Mouse (Mus musculus): ENCODE data around the gene Rapgef4.
A peak's percentile ranks its signal among the peaks of the same experiment; 100 is the strongest.

Gene Rapgef4

DNA sequence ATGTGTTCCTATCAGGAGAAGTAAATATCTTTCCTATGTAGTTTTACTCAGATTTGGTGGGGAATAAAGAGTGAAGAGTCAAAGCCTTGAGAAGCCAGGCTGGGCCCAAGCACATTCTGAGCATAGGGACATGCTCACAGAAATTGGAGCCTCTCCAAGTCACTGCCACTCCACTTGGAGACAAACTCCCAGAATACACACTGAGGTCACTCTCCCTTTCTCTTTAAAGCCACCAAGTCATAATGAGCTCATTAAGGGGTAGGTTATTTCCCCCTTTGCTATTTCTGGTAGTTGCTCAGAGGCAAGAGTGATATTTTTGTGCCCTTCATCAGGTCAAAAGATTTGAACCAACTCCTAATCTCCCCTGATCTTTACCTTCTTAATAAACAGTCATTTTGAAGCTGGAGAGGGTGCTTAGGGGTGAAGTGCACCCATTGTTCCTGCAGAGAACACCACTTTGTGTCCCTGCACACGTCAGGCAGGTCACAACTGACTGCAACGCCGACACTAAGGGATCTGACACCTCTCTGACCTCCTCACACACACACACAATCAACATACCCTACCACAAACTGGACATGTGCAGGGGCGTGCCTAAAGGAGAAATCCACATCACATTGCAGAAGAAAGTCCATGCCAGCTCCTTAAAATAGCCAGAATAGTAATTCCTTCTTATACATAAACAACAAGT lies 288.8 kb downstream of the Rapgef4 start:
- no peak for DNase-seq (ENCODE audit: low read depth, low spot score)

- no peak for DNase-seq (ENCODE audit: low read depth, low spot score)
Measured at GRCm38 (mm10) chr2:72278247-72278873, 297.3 kb downstream of the Rapgef4 start.

DNA sequence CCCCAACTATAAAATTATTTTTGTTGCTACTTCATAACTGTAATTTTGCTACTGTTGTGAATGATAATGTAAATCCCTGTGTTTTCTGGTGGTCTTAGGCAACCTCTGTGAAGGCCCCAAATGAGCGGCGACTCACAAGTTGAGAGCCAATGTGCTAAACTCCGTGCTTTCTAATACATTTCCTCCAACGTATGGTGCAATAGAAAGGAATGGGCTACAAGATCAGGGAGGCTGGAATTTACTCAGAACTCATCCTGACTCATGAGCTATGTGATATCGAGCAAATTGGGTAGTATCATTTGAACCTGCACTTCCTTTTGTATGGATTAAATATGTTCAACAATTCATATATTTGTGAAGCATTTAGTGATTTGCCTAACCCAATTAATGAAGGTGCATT lies 299.5 kb downstream of the Rapgef4 start:
- DNase-seq (ENCODE audit: low read depth, low spot score) = no peak

GRCm38 (mm10) chr2:72281971-72282370 lies 300.9 kb downstream of the Rapgef4 start:
- DNase-seq (ENCODE audit: low read depth, low spot score) = peak; percentile 74

- DNase-seq (ENCODE audit: low read depth, low spot score) = peak; percentile 50
Measured at GRCm38 (mm10) chr2:72282733-72283132, 301.7 kb downstream of the Rapgef4 start.

DNA sequence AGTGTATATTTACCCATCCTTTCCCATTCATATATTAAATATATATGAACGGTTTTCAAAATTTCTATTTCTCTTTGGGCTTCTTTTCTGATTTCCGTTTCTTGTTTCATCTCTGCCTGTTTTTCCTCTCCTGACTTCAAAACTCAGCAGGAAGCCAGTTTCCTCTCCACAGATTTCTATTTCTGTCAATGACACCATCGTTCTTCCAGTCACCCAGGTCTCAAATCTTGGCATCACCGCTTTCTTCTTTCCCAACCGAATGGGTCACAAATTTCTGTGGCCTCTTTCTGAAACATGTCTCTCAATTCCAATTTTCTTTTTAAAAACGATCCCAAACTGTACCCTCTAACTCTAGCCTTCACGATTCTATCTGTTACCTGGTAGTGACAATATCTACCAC lies 303.6 kb downstream of the Rapgef4 start:
- DNase-seq (ENCODE audit: low read depth, low spot score) = no peak

- peak; percentile 58 for DNase-seq (ENCODE audit: low read depth, low spot score)
Measured at GRCm38 (mm10) chr2:72285256-72285887, 304.3 kb downstream of the Rapgef4 start, which contains the start of gene Map3k20. Map3k20 (plus strand) TSS chr2:72285637.

DNA sequence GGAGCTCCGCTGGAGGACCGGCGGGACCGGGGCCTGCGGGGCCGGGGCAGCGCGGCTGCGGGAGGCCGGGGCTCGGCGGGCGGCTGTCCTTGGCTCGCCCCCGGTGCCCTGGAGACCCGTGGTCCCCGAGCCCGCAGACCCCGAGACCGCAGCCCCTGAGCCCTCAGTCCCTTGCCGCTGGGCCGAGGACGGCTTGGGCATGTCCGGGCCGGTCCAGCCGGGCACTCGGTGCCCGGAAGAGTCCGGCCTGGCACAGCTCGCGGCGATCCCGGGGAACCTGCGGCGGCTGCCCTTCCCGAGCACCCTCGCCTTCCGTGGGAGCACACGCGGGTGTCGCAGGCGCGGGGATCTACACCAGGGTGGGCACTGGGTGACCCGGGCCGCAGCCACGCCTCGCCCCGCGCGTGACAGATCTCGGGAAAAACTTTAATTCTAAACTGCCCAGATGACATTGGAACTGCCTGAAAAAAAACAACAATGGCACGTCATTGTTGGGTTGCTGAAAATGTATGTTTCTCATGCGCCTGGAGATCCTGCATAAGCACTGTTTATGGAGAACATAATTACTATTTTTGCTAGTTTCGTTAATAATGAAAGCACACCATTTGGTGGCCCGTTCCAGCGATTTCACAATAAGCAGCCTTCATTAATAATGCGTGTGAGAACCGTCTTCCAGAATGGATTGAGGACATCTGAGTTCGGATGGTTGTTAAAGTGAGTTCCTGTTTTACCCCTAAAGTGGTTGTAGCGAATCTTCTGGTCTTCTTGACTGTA lies 305.0 kb downstream of the Rapgef4 start:
- peak; percentile 7 for DNase-seq (ENCODE audit: low read depth, low spot score)

- no peak for DNase-seq (ENCODE audit: low read depth, low spot score)
Measured at GRCm38 (mm10) chr2:72287142-72287541, 306.1 kb downstream of the Rapgef4 start.

GRCm38 (mm10) chr2:72288932-72289534 lies 308.0 kb downstream of the Rapgef4 start:
- no peak for DNase-seq (ENCODE audit: low read depth, low spot score)

DNA sequence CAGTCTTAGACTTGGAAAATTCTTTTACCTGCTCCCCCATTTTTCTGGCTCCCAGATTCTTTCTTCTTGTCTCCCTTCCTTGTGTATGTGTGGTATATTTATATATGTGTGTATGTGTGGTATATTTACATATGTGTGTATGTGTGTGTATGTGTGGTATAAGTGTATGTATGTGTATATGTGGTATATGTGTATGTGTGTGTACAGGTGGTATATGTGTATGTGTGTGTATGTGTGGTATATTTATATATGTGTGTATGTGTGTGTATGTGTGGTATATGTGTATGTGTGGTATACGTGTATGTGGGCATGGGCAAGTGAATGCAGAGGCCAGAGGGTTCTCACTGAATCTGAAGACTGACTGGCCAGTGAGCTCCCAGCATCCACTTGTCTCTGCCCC lies 310.1 kb downstream of the Rapgef4 start:
- DNase-seq (ENCODE audit: low read depth, low spot score) = no peak

- peak; percentile 25 for DNase-seq (ENCODE audit: low read depth, low spot score)
Measured at GRCm38 (mm10) chr2:72292573-72292972, 311.5 kb downstream of the Rapgef4 start.

DNA sequence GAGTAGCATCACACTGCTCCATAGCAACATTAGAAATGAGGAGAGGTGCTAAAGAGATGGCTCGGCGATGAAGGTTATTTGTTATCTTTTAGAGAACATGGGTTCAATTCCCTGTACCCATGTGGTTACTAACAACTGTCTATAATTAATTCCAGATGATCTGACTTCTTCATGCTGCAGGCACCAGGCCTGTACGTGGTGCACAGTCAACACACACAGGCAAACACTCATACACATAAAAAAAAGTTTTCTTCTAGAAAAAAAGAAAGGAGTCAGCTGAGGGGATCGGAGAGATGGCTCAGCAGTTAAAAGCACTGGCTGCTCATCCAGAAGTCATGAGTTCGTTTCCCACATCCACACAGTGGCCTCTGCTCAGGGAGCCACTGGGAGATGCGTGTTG lies 314.0 kb downstream of the Rapgef4 start:
- no peak for DNase-seq (ENCODE audit: low read depth, low spot score)

- no peak for DNase-seq (ENCODE audit: low read depth, low spot score)
Measured at GRCm38 (mm10) chr2:72296984-72297715, 316.1 kb downstream of the Rapgef4 start.

GRCm38 (mm10) chr2:72297716-72298082 lies 316.7 kb downstream of the Rapgef4 start:
- DNase-seq (ENCODE audit: low read depth, low spot score) = no peak

DNA sequence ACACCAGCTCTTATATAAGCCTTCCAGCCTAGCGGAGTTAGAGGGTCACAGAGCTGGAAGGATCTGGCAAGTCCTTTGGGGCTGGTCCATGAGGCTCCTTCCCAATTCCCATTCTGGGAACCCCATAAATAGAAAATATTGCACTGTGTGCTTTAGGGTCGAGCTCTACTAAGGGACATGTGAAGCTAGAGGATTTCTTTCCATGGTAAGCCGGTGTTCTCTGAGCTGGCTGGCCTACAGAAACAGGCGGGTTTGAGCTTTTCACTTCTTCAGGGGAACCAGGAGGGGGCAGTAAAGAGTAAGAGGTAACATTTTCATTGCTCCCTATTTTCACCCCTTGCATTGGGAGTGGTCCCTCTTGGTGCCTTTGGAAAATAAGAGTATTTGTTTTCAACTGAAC lies 317.4 kb downstream of the Rapgef4 start:
- DNase-seq (ENCODE audit: low read depth, low spot score) = peak; percentile 48

DNA sequence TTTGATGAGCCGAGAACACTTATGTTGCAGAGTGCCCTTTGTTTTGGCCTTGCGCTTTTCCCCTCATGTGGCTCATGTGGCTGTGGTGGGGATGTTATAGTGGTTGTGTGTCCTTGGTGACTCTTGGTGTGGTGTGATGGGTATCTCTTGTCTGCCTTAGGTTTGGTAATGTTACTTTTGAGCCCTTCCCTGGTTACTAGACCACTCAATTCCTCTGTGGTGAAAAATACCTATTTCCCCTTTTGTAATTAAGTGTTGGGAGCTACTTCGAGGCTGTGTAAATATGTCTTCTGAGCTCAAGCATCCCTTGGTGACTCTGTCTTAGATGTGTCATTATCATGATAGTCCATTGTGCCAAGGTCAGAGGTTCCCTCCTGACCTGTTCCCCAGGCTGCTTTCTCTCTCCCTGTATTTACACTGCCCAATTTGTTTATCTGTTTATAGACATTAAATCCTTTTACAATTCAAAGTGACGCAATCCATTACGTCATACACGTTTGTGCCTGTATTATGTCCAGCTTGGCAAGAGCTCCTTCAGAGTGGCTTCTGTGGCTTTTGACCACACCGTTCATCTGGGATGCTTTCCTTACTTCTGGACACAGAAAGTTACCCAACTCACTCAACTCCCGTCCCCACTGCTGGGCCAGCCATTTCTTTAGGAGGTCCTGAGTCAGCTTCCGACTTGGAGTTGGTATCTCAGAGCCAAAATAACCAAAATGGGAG lies 320.3 kb downstream of the Rapgef4 start:
- no peak for DNase-seq (ENCODE audit: low read depth, low spot score)

DNA sequence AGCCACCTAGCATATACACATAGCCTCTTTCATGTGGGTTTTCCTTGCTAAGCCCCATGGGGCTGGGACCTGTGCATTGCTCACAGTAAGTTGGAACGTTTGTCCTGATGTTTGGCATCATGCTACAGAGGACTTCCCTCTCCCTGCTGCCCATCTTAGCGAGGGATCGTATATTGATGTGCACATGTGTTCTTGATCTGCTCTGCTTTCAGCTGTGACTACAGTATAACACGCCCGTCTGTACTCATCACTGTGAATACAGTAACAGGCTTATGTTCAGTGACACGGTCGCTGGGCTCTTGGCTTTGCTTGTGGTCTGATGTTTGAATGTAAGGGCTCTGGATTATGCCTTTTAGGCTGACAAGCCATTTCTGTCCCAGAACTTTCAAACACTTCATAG lies 324.7 kb downstream of the Rapgef4 start:
- DNase-seq (ENCODE audit: low read depth, low spot score) = no peak

All from CD4-positive, CD25-positive, alpha-beta regulatory T cell, adult 2 months (primary cell).